Mouse (Mus musculus) lung, postnatal 36 days (tissue): ENCODE measurements around the gene Zc3h8.
A peak's percentile ranks its signal among the peaks of the same experiment; 100 is the strongest.

Experiments
- DNase-seq: peaks from one replicate; pipeline ENCODE4 v3.0.0; 2022; ENCODE audit warnings: mixed read lengths

The Zc3h8 gene

DNA sequence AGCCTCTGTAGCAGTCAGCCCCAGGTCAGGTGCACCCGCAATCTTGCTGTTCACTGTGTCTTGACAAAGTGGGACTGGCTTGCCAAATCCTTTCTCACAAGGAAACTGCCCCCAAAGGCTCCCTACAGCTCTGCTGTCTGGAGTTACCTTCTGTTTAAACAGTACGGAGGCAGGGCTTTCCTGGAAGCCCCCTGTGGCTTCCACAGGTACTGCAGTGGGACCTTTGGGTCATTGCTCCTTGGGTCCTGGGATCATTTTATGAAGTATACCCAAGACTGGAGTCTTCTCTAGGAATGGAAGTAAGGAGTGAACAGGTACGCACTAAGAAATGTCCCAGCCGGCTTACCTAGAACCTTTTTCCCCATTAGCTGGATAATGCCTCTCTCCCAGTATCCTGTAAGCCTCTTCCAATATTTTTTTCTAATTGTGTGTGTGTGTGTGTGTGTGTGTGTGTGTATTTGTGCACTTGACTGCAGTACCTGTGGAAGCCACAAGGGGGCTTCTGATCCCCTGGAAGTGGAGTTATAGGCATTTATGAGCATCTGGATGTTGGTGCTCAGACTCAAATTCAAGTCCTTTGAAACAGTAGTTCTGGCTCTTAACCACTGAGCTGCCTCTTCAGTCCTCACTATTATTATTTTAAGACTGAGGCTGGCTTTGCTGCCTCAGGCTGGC is 53.1 kb downstream of the Zc3h8 start:
- DNase-seq: no peak

- DNase-seq: no peak
Observed at GRCm38 (mm10) chr2:128887866-128888550, 55.9 kb downstream of the Zc3h8 start.

DNA sequence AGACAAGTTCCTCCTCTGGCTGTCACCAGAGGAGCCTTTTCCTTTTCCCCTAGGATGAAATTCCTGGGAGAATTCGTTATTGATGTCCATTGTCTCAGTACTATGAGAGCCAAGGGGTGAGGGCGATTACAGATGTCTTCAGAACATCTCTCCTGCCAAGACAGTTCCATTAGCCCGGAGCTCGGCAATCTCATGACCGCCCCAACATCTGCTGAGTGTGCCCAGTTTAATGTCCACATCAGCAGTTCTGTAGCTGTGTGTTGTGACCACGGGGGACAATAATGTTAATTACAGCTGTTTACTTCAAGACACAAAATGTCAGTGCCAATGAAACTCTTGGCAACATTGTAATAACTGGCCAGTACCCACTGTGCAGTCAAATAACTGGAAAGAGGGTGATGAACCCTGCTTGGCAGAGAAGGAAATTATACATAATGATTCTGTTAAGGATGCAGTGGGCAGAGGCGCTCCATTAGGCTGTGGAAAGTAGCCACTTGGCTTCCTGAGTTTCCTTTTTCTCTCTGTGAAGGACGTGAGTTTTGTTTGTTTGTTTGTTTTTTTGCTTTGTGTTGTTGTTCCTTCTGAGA is 58.6 kb downstream of the Zc3h8 start:
- DNase-seq: no peak

DNA sequence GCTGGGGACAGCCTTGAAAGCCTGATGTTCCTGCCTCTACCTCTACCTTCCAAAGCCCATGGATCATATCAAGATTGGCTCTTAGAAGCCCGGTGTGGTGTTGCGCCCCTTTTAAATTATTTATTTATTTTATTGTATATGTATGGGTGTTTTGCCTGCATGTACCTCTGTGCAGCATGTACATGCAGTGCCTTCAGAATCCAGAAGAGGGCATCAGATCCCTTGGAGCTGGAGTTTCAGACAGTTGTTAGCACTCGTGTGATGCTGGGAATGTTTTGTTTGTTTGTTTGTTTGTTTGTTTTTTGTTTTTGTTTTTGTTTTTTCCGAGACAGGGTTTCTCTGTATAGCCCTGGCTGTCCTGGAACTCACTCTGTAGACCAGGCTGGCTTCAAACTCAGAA is 62.6 kb downstream of the Zc3h8 start:
- peak; percentile 41 for DNase-seq
